Mouse (Mus musculus): ENCODE results near the gene Calm2. TPM values are rescaled to one million over a fixed set of nuclear protein-coding genes. Genes with fewer than 3 reads are reported as not detected.

The Calm2 gene
- total and polyA plus RNA-seq, 3 experiments: 203 to 604 (median 546) TPM

DNA sequence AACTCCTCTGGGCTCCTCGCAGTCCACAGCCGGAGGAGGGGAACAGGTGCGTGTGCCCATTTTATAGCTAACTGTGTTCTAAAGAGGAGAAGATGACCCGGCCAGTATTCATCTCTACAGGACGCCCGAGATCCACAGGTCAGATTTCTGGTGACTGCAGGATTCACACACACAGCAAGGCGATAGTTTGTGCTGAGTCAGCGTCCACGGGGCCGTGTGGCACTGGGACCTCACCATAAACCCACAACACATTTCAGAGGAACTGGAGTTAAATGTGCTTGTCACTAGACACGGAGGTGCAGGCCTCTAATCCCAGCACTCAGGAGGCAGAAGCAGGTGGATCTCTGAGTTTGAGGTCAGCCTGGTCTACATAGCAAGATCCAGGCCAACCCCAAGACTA lies 44.3 kb downstream of the Calm2 start:
- no peaks in the 10 kb centered on the region for H3K79me2 ChIP-seq (replicated peaks; ENCODE audit: control insufficient read depth, extremely low read depth, insufficient read depth, poor library complexity, severe bottlenecking)
- H3K4me3 ChIP-seq (replicated peaks in 1 of 3; ENCODE audit: low read depth in 2 of 3, low read length in 2 of 3, poor library complexity in 1 of 3): no peak overlapping the region
- H3K36me3 ChIP-seq (replicated peaks in 1 of 2; ENCODE audit: control insufficient read depth in 1 of 2, insufficient read depth in 1 of 2, low read length in 1 of 2): no peaks in the 10 kb centered on the region
- DNase-seq (ENCODE audit: extremely low read depth): no peak
- H3K27ac ChIP-seq (ENCODE audit: insufficient read depth, low read depth): no peak overlapping the region
- TF ChIP-seq MAFK (IDR thresholded peaks at IDR 0.05; ENCODE audit: insufficient replicate concordance, low read length) (peak; percentile 66), ETS1 (conservative IDR thresholded peaks at IDR 0.05; ENCODE audit: low read depth, low read length) (no peak)
- no peak overlapping the region for H3K4me2 ChIP-seq (ENCODE audit: insufficient read depth, low read depth, poor library complexity, severe bottlenecking)
- no peaks in the 10 kb centered on the region for H3K27me3 ChIP-seq (replicated peaks)
- H3K9me3 ChIP-seq (replicated peaks; ENCODE audit: low read length): no peaks in the 10 kb centered on the region
- dilution Hi-C loops (cut with MboI; ENCODE audit: extremely low pct_ligation_motif_present, extremely low pct_unique_long_range_greater_than_20kb, low sequenced_read_pairs): no loop called here
- in situ Hi-C loops (cut with MboI; ENCODE audit: low pct_ligation_motif_present, low pct_unique_long_range_greater_than_20kb, low sequenced_read_pairs): no loop called here
- H3K9ac ChIP-seq (ENCODE audit: insufficient read depth, low read depth): no peak overlapping the region
- H3K4me1 ChIP-seq (ENCODE audit: control insufficient read depth in 1 of 2, insufficient read depth in 2 of 2): peaks cover 0 to 3% of the 10 kb centered on the region in 2 experiments; a peak in 1 of 4 replicates

DNA sequence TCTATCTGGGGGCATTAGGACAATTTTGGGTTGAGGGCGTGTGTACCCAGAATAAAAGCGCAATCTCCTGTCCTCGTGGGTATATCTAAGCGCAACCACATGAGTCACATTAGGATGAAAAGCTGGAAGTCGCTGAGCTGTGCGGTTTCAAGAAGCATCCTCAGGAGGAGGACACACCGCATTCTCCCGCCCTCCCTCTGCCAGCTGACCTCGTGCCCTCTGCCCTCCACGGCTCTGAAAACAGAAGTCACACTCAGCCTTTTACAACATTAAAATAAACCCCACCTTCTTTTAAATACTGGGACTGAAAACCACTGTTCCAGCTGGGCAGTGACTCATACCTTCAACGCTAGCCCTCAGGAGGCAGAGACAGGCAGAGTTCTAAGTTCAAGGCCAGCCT lies 49.6 kb downstream of the Calm2 start:
- no peak overlapping the region for H3K27ac ChIP-seq (ENCODE audit: insufficient read depth, low read depth)
- H3K9me3 ChIP-seq (replicated peaks; ENCODE audit: low read length): no peaks in the 10 kb centered on the region
- no peaks in the 10 kb centered on the region for H3K36me3 ChIP-seq (replicated peaks in 1 of 2; ENCODE audit: control insufficient read depth in 1 of 2, insufficient read depth in 1 of 2, low read length in 1 of 2)
- dilution Hi-C loops (cut with MboI; ENCODE audit: extremely low pct_ligation_motif_present, extremely low pct_unique_long_range_greater_than_20kb, low sequenced_read_pairs): no loop called here
- no peak for DNase-seq (ENCODE audit: extremely low read depth)
- no peaks in the 10 kb centered on the region for H3K79me2 ChIP-seq (replicated peaks; ENCODE audit: control insufficient read depth, extremely low read depth, insufficient read depth, poor library complexity, severe bottlenecking)
- H3K4me3 ChIP-seq (replicated peaks in 1 of 3; ENCODE audit: low read depth in 2 of 3, low read length in 2 of 3, poor library complexity in 1 of 3): no peak overlapping the region
- no peak overlapping the region for H3K9ac ChIP-seq (ENCODE audit: insufficient read depth, low read depth)
- no peaks in the 10 kb centered on the region for H3K27me3 ChIP-seq (replicated peaks)
- H3K4me2 ChIP-seq (ENCODE audit: insufficient read depth, low read depth, poor library complexity, severe bottlenecking): no peak overlapping the region
- in situ Hi-C loops (cut with MboI; ENCODE audit: low pct_ligation_motif_present, low pct_unique_long_range_greater_than_20kb, low sequenced_read_pairs): no loop called here
- no peak for TF ChIP-seq IRF4 (IDR thresholded peaks at IDR 0.05; ENCODE audit: low read depth, low read length)
- TF ChIP-seq CHD1 (IDR thresholded peaks at IDR 0.05; ENCODE audit: low read depth, low read length): no peak
- no peak for TF ChIP-seq USF1 (IDR thresholded peaks at IDR 0.05; ENCODE audit: low read depth, low read length)
- TF ChIP-seq PAX5 (IDR thresholded peaks at IDR 0.05; ENCODE audit: low read length): no peak
- H3K4me1 ChIP-seq (ENCODE audit: control insufficient read depth in 1 of 2, insufficient read depth in 2 of 2): peaks cover 0 to 5% of the 10 kb centered on the region in 2 experiments; a peak in 1 of 4 replicates

DNA sequence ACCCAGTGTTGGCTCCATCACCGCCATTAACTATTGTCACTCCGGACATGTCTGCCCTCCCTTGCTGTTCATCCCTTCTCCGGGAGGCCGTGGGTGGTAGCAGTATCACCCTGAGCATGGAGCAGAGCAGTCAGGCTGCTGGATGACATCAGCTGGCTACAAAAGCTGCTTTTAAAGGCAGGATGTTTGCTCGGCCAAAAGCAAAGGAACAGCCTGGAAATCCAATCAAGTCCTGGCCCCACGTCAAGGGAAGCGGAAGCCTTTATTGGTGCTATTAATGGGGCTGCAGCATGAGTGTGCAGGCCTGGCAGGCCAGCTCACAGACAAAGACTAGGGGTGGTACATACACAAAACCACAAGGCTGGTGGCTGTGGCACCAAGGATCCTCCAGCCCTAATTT lies 55.5 kb downstream of the Calm2 start:
- Histone ChIP-seq H3K36me3 (replicated peaks in 1 of 2; ENCODE audit: control insufficient read depth in 1 of 2, insufficient read depth in 1 of 2, low read length in 1 of 2) (no peaks in the 10 kb centered on the region), H3K4me2 (ENCODE audit: insufficient read depth, low read depth, poor library complexity, severe bottlenecking) (no peak overlapping the region), H3K9me3 (replicated peaks; ENCODE audit: low read length) (no peaks in the 10 kb centered on the region), H3K27ac (ENCODE audit: insufficient read depth, low read depth) (no peak overlapping the region), H3K4me1 (ENCODE audit: control insufficient read depth in 1 of 2, insufficient read depth in 2 of 2) (peaks cover 10 to 17% of the 10 kb centered on the region in 2 experiments; a peak in 3 of 4 replicates), H3K79me2 (replicated peaks; ENCODE audit: control insufficient read depth, extremely low read depth, insufficient read depth, poor library complexity, severe bottlenecking) (no peaks in the 10 kb centered on the region), H3K9ac (ENCODE audit: insufficient read depth, low read depth) (no peak overlapping the region), H3K27me3 (replicated peaks) (no peaks in the 10 kb centered on the region), H3K4me3 (replicated peaks in 1 of 3; ENCODE audit: low read depth in 2 of 3, low read length in 2 of 3, poor library complexity in 1 of 3) (no peak overlapping the region)
- dilution Hi-C loops (cut with MboI; ENCODE audit: extremely low pct_ligation_motif_present, extremely low pct_unique_long_range_greater_than_20kb, low sequenced_read_pairs) (no loop called here), in situ Hi-C loops (cut with MboI; ENCODE audit: low pct_ligation_motif_present, low pct_unique_long_range_greater_than_20kb, low sequenced_read_pairs) (no loop called here)
- TF ChIP-seq SMC3 (IDR thresholded peaks at IDR 0.05; ENCODE audit: low read depth, low read length): no peak
- no peak for TF ChIP-seq PAX5 (IDR thresholded peaks at IDR 0.05; ENCODE audit: low read length)
- no peak for TF ChIP-seq CHD2 (IDR thresholded peaks at IDR 0.05; ENCODE audit: low read length)
- TF ChIP-seq ZC3H11A (IDR thresholded peaks at IDR 0.05; ENCODE audit: low read depth, low read length): no peak
- TF ChIP-seq ZNF384 (IDR thresholded peaks at IDR 0.05; ENCODE audit: low read depth, low read length): no peak
- TF ChIP-seq E2F4 (IDR thresholded peaks at IDR 0.05; ENCODE audit: insufficient replicate concordance, low read depth, low read length): no peak
- TF ChIP-seq ZKSCAN1 (IDR thresholded peaks at IDR 0.05; ENCODE audit: borderline replicate concordance, low read depth, low read length): no peak
- TF ChIP-seq TBP (conservative IDR thresholded peaks at IDR 0.05; ENCODE audit: low read depth, low read length): no peak
- TF ChIP-seq POLR2A (IDR thresholded peaks at IDR 0.05; ENCODE audit: low read depth, low read length): no peak
- no peak for TF ChIP-seq EP300 (IDR thresholded peaks at IDR 0.05; ENCODE audit: low read length)
- TF ChIP-seq MAZ (IDR thresholded peaks at IDR 0.05; ENCODE audit: low read depth, low read length): no peak
- TF ChIP-seq UBTF (IDR thresholded peaks at IDR 0.05; ENCODE audit: low read depth, low read length): no peak
- no peak for TF ChIP-seq JUN (IDR thresholded peaks at IDR 0.05; ENCODE audit: insufficient read depth, low read depth, low read length)
- TF ChIP-seq USF1 (IDR thresholded peaks at IDR 0.05; ENCODE audit: low read depth, low read length): no peak
- no peak for TF ChIP-seq MAFK (IDR thresholded peaks at IDR 0.05; ENCODE audit: insufficient replicate concordance, low read length)
- TF ChIP-seq ELF1 (IDR thresholded peaks at IDR 0.05; ENCODE audit: low read depth, low read length): no peak
- TF ChIP-seq MXI1 (IDR thresholded peaks at IDR 0.05; ENCODE audit: low read depth, low read length): no peak
- no peak for TF ChIP-seq IRF4 (IDR thresholded peaks at IDR 0.05; ENCODE audit: low read depth, low read length)
- no peak for DNase-seq (ENCODE audit: extremely low read depth)
